Mouse (Mus musculus): ENCODE data around the gene Gltp. TPM values are rescaled to one million over a fixed set of nuclear protein-coding genes. Genes with fewer than 3 reads are reported as not detected.
A peak's percentile ranks its signal among the peaks of the same experiment; 100 is the strongest.

Gene Gltp
- polyA plus RNA-seq, 1 experiment from 2014 or later = 78.5 TPM

DNA sequence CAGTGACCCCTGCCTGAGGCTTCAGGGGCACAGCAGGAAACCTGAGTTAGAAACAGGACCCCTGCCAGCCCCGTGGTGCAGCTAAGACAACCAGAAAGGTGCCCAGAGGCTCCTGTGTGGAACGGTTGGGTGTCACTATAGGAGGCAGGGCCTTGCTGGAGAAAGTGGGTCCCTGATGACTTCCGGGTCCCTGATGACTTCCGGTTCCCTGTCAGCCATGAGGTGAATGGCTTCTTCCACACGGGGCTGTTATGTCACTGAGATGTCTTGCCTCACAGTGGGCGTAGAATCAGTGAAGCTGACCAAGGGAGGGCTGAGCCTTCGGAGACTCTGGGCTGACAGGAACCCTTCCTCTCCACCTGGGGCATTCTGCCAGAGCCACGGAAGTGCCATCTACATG is 16.2 kb downstream of the Gltp start:
- 88% methylated on average over 8 of the region's 8 CpGs for WGBS
- Histone ChIP-seq H3K27me3 (no peaks in the 10 kb centered on the region), H3K4me1 (peaks cover 13% of the 10 kb centered on the region), H3K4me2 (no peak overlapping the region), H3K36me3 (peaks cover 32% of the 10 kb centered on the region), H3K27ac (no peak overlapping the region), H3K4me3 (replicated peaks) (no peak overlapping the region), H3K9me3 (replicated peaks) (no peaks in the 10 kb centered on the region), H3K9ac (no peak overlapping the region)
- no peak for ATAC-seq (replicated peaks; ENCODE audit: low FRiP score)

DNA sequence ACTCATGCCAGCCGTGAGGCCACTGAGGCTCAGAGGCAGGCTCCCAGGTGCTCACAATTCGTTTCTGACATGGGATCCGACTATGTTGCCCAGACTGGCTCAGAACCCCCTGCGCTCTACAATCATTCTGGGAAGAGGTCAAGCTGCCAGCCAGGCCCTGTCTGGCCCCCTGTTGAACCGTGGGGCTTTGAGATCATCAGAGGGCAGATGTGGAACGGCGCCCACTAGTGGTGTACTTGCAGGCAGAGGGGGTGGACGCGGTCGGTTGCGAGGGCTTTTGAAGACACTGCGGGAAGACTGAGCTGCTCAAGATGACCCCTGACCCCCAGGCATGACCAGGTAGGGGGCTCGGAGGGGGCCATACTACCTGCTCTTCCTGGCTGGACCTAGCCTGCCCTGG is 17.7 kb downstream of the Gltp start:
- no peak overlapping the region for H3K27ac ChIP-seq
- H3K4me3 ChIP-seq (replicated peaks) = no peak overlapping the region
- ATAC-seq (replicated peaks; ENCODE audit: low FRiP score) = no peak
- H3K27me3 ChIP-seq = no peaks in the 10 kb centered on the region
- H3K9ac ChIP-seq = no peak overlapping the region
- H3K4me2 ChIP-seq = no peak overlapping the region
- no peaks in the 10 kb centered on the region for H3K9me3 ChIP-seq (replicated peaks)
- 89% methylated on average over 13 of the region's 13 CpGs for whole genome bisulfite sequencing
- H3K4me1 ChIP-seq = no peaks in the 10 kb centered on the region
- H3K36me3 ChIP-seq = peaks cover 32% of the 10 kb centered on the region

- peaks cover 21% of the 10 kb centered on the region for H3K4me1 ChIP-seq
- no peak overlapping the region for H3K9ac ChIP-seq
- H3K4me3 ChIP-seq (replicated peaks) = no peak overlapping the region
- H3K27me3 ChIP-seq = no peaks in the 10 kb centered on the region
- peaks cover 19% of the 10 kb centered on the region for H3K36me3 ChIP-seq
- WGBS = 94% methylated on average over 5 of the region's 5 CpGs
- no peak overlapping the region for H3K4me2 ChIP-seq
- H3K9me3 ChIP-seq (replicated peaks) = no peaks in the 10 kb centered on the region
- no peak for ATAC-seq (replicated peaks; ENCODE audit: low FRiP score)
- no peak overlapping the region for H3K27ac ChIP-seq
Measured at GRCm38 (mm10) chr5:114669014-114669413, 21.8 kb downstream of the Gltp start.

DNA sequence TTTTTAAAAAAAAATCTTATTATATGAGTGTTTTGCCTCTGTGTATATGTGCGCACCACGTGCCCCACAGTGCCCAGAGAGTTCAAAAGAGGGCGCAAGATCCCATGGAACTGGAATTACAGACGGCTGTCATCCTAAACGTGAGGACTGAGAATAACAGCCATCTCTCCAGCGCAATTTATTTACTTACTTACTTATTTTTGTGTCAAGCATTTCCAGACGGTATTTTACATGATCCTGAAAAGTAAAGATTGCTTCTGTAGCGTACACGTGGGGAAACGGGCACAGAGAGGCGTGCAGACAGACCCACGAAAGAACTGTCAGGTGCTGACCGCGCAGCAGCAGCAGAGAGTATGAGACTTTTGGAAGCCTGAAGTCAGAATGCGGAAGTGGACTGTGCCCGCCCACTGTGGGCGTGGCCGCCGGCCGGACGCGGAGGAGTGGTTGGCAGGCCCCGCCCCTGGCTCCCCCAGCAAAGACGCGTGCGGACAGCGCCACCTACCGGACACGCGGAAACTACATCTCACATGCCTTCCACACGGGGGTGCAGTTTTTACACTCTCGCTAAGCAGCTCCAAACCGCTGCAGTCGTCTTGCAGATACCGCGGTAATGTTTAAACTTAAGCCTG is 23.4 kb downstream of the Gltp start:
- peak; percentile 83 for ATAC-seq (replicated peaks; ENCODE audit: low FRiP score)
- H3K9ac ChIP-seq = peak overlapping the region; percentile 18; the same call in 1 of the 2 replicates
- 3% methylated on average over 36 of the region's 36 CpGs for WGBS

DNA sequence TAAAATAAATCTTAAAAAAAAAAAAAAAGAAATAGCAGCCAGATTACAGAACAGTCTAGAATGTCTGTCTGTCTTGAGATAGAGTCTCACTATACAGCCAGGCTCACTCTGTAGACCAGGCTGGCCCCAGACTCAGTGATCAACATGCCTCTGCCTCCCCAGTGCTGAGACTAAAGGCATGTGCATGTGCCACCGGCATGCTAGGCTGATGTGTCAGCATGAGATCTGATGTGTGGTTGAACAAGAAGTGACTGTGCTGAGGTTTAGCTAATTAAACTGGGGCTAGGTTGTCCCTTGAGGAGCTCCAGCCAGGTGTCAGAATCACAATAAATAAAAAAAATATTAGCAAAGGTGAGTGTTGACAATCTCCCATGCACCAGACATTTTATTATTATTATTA is 24.1 kb downstream of the Gltp start:
- Histone ChIP-seq H3K4me1 (peaks cover 21% of the 10 kb centered on the region), H3K4me2 (0 out of 2 replicates have a peak overlapping the region, but pooled peaks have one; percentile 60), H3K27ac (no peak overlapping the region), H3K9me3 (replicated peaks) (0 out of 2 replicates have a peak, but pooled peaks cover under 1% of the 10 kb centered on the region), H3K4me3 (replicated peaks) (no peak overlapping the region), H3K9ac (no peak overlapping the region), H3K27me3 (no peaks in the 10 kb centered on the region), H3K36me3 (peaks cover 7% of the 10 kb centered on the region; the same call in 1 of the 2 replicates)
- no peak for ATAC-seq (replicated peaks; ENCODE audit: low FRiP score)
- WGBS = 69% methylated on average over 1 of the region's 1 CpGs

More for the DNA sequence above, 23.4 kb downstream of the Gltp start:
- H3K27me3 ChIP-seq = no peaks in the 10 kb centered on the region
- H3K4me3 ChIP-seq (replicated peaks) = peak overlapping the region; percentile 36
- H3K4me2 ChIP-seq = peak overlapping the region; percentile 60
- H3K9me3 ChIP-seq (replicated peaks) = no peaks in the 10 kb centered on the region
- peak overlapping the region; percentile 73 for H3K27ac ChIP-seq
- H3K4me1 ChIP-seq = peaks cover 21% of the 10 kb centered on the region
- H3K36me3 ChIP-seq = peaks cover 7% of the 10 kb centered on the region; the same call in 1 of the 2 replicates

GRCm38 (mm10) chr5:114664750-114665149 is 26.0 kb downstream of the Gltp start:
- Histone ChIP-seq H3K4me3 (replicated peaks) (no peak overlapping the region), H3K27me3 (peaks cover under 1% of the 10 kb centered on the region; the same call in 1 of the 2 replicates), H3K4me1 (peaks cover 21% of the 10 kb centered on the region), H3K9ac (no peak overlapping the region), H3K4me2 (no peak overlapping the region), H3K9me3 (replicated peaks) (0 out of 2 replicates have a peak, but pooled peaks cover 3% of the 10 kb centered on the region), H3K27ac (peak overlapping the region; percentile 41; the same call in 1 of the 2 replicates), H3K36me3 (peaks cover under 1% of the 10 kb centered on the region; the same call in 1 of the 2 replicates)
- WGBS = 74% methylated on average over 7 of the region's 7 CpGs
- no peak for ATAC-seq (replicated peaks; ENCODE audit: low FRiP score)

DNA sequence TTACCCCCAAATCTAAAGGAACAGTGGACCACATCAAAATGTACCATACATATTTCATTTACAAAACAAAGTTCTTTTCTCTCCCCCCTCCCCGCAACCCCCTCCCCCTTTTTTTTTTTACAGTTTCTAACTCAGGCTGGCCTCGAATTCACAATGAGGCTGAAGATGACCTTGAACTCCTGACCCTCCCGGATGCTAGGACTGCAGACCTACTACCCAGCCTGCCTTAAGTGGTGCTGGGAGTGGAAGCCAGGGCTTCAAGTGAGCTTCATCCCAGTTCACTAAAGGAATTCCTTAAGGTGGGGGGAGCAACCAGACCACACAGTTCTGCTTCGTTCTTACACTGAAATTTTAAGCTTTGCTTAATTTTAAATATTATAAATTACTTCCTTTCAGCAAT is 26.6 kb downstream of the Gltp start:
- Histone ChIP-seq H3K9ac (no peak overlapping the region), H3K27ac (no peak overlapping the region), H3K9me3 (replicated peaks) (0 out of 2 replicates have a peak, but pooled peaks cover 3% of the 10 kb centered on the region), H3K4me1 (peaks cover 22% of the 10 kb centered on the region), H3K4me2 (no peak overlapping the region), H3K27me3 (peaks cover 7% of the 10 kb centered on the region), H3K4me3 (replicated peaks) (no peak overlapping the region), H3K36me3 (no peaks in the 10 kb centered on the region)
- WGBS = 79% methylated on average over 4 of the region's 4 CpGs
- ATAC-seq (replicated peaks; ENCODE audit: low FRiP score) = no peak

DNA sequence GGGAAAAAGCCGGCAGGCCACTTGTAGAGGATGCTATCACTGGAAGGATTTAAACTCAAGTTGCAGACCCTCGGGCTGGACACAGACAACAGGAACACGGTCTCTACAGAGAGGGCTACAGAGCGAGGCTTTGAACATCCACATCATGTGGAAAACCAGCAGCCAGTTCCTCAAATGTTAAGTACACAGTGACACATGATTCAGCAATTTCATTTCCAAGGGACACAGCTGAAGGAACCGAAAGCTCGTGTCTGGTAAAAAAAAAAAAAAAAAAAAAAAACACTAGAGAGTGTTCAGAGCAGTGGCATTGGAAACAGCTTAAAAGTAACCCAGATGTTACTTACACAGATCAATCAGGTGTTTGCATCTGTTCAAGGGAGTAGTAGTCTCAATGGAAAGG is 29.8 kb downstream of the Gltp start:
- WGBS = 52% methylated on average over 6 of the region's 6 CpGs
- no peak for ATAC-seq (replicated peaks; ENCODE audit: low FRiP score)
- 0 out of 2 replicates have a peak, but pooled peaks cover 3% of the 10 kb centered on the region for H3K9me3 ChIP-seq (replicated peaks)

GRCm38 (mm10) chr5:114658255-114658654 is 32.5 kb downstream of the Gltp start, which contains the start of gene Trpv4:
TSS of gene Trpv4 (minus strand) at chr5:114658421.
- peak; percentile 50; the same call in 1 of the 2 replicates for ATAC-seq (replicated peaks; ENCODE audit: low FRiP score)
- no peaks in the 10 kb centered on the region for H3K36me3 ChIP-seq
- WGBS = under 1% methylated on average over 30 of the region's 47 CpGs
- H3K4me2 ChIP-seq = peak within 1 kb of the TSS; percentile 96
- H3K9me3 ChIP-seq (replicated peaks) = 0 out of 2 replicates have a peak, but pooled peaks cover 3% of the 10 kb centered on the region
- peak within 1 kb of the TSS; percentile 63 for H3K4me3 ChIP-seq (replicated peaks)
- peak within 1 kb of the TSS; percentile 75 for H3K27ac ChIP-seq
- peaks cover 34% of the 10 kb centered on the region for H3K27me3 ChIP-seq
- H3K9ac ChIP-seq = peak within 1 kb of the TSS; percentile 61
- H3K4me1 ChIP-seq = peaks cover 51% of the 10 kb centered on the region

More for the DNA sequence above, 29.8 kb downstream of the Gltp start:
- Histone ChIP-seq H3K4me1 (peaks cover 41% of the 10 kb centered on the region), H3K9ac (no peak overlapping the region), H3K4me2 (no peak overlapping the region), H3K36me3 (no peaks in the 10 kb centered on the region), H3K4me3 (replicated peaks) (no peak overlapping the region), H3K27ac (no peak overlapping the region), H3K27me3 (peaks cover 34% of the 10 kb centered on the region)

DNA sequence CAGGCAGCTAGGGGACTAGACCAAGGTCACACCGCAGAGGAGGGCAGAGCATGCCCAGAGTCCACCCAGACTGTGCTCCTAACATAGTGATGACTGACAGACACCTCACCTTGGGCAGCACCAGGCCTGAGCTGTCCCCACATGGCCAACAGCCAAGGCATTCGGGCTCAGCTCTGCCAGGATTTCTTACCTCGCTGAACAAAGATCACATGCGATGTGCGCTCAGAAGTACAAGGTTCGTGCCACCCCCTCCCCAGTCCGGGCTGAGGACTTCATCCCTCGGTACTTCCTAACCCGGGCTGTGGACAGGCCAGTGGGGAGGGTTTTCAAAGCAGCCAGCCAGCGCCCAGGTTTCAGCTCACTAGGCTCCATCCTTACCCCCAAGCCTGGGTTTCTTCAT is 33.4 kb downstream of the Gltp start:
- Histone ChIP-seq H3K9ac (peak overlapping the region; percentile 61), H3K4me3 (replicated peaks) (peak overlapping the region; percentile 63), H3K9me3 (replicated peaks) (0 out of 2 replicates have a peak, but pooled peaks cover 3% of the 10 kb centered on the region), H3K27ac (peak overlapping the region; percentile 75), H3K36me3 (no peaks in the 10 kb centered on the region), H3K4me1 (peaks cover 59% of the 10 kb centered on the region), H3K27me3 (peaks cover 34% of the 10 kb centered on the region), H3K4me2 (peak overlapping the region; percentile 96)
- WGBS = 23% methylated on average over 10 of the region's 10 CpGs
- peak; percentile 59 for ATAC-seq (replicated peaks; ENCODE audit: low FRiP score)

GRCm38 (mm10) chr5:114656305-114656704 is 34.5 kb downstream of the Gltp start:
- Histone ChIP-seq H3K4me3 (replicated peaks) (no peak overlapping the region), H3K27me3 (peaks cover 34% of the 10 kb centered on the region), H3K27ac (peak overlapping the region; percentile 75), H3K9ac (peak overlapping the region; percentile 21; the same call in 1 of the 2 replicates), H3K36me3 (no peaks in the 10 kb centered on the region), H3K4me1 (peaks cover 69% of the 10 kb centered on the region), H3K4me2 (peak overlapping the region; percentile 96), H3K9me3 (replicated peaks) (no peaks in the 10 kb centered on the region)
- 69% methylated on average over 7 of the region's 7 CpGs for WGBS
- ATAC-seq (replicated peaks; ENCODE audit: low FRiP score) = no peak

GRCm38 (mm10) chr5:114655721-114656120 is 35.1 kb downstream of the Gltp start:
- peak overlapping the region; percentile 75 for H3K27ac ChIP-seq
- H3K4me2 ChIP-seq = peak overlapping the region; percentile 96; the same call in 1 of the 2 replicates
- ATAC-seq (replicated peaks; ENCODE audit: low FRiP score) = no peak
- no peak overlapping the region for H3K9ac ChIP-seq
- H3K9me3 ChIP-seq (replicated peaks) = no peaks in the 10 kb centered on the region
- WGBS = 76% methylated on average over 5 of the region's 5 CpGs
- H3K4me3 ChIP-seq (replicated peaks) = no peak overlapping the region
- H3K27me3 ChIP-seq = peaks cover 34% of the 10 kb centered on the region
- H3K4me1 ChIP-seq = peaks cover 74% of the 10 kb centered on the region
- H3K36me3 ChIP-seq = no peaks in the 10 kb centered on the region
